Mouse (Mus musculus) cerebellum, adult 2 months (tissue): ENCODE results near the gene Uqcrc1. TPM values are rescaled to one million over a fixed set of nuclear protein-coding genes. Genes with fewer than 3 reads are reported as not detected.

ENCODE experiments used
- DNase-seq, 2 experiments: peaks; one replicate each; pipeline ENCODE4 v3.0.0; 2021
- H3K27ac ChIP-seq: fragments of 200-500 bp; 2 replicates; pipeline ENCODE4 v1.5.1; 2012; ENCODE audit warnings: low read length, control low read depth, inconsistent platforms; ENCODE audit not compliant: insufficient read depth
- H3K27me3 ChIP-seq: fragments of 200-500 bp; 2 replicates; pipeline ENCODE4 v1.6.1; 2012; ENCODE audit warnings: inconsistent platforms, mild to moderate bottlenecking, low read length, moderate library complexity; ENCODE audit not compliant: control insufficient read depth, insufficient read depth
- H3K4me1 ChIP-seq: fragments of 200-500 bp; 2 replicates; pipeline ENCODE4 v1.6.1; 2011; ENCODE audit warnings: low read length; ENCODE audit not compliant: control insufficient read depth, insufficient read depth
- H3K4me3 ChIP-seq: fragments of 200-500 bp; replicated peaks from 2 replicates; pipeline ENCODE3; 2011; ENCODE audit warnings: mild to moderate bottlenecking, low read depth, low read length, control low read depth; ENCODE audit not compliant: insufficient read depth
- CTCF ChIP-seq: fragments of 200-500 bp; IDR thresholded peaks from 2 replicates; pipeline ENCODE4 v1.5.1; 2011; ENCODE audit warnings: low read depth, mild to moderate bottlenecking, control low read depth, low read length, moderate library complexity, borderline replicate concordance; ENCODE audit not compliant: insufficient read depth
- POLR2A ChIP-seq: fragments of 200-500 bp; IDR thresholded peaks from 2 replicates; pipeline ENCODE4 v1.6.1; 2011; ENCODE audit warnings: low read length, control low read depth, borderline replicate concordance; ENCODE audit not compliant: insufficient read depth
- WGBS: fragments of 180-500 bp; shearing (Covaris S2); methylation state at CpG from one replicate; pipeline ENCODE4 v1.1.7; 2018; 5-methylcytosine and 5-hydroxymethylcytosine counted together
- polyA plus RNA-seq: library from polyadenylated mRNA; depleted of rRNA; stranded (reverse); fragments of >200 nt; gene quantifications from 2 replicates; pipeline ENCODE4 v1.2.3, GENCODE M21; 2012

Gene Uqcrc1
- polyA plus RNA-seq, 1 experiment: 672 TPM

DNA sequence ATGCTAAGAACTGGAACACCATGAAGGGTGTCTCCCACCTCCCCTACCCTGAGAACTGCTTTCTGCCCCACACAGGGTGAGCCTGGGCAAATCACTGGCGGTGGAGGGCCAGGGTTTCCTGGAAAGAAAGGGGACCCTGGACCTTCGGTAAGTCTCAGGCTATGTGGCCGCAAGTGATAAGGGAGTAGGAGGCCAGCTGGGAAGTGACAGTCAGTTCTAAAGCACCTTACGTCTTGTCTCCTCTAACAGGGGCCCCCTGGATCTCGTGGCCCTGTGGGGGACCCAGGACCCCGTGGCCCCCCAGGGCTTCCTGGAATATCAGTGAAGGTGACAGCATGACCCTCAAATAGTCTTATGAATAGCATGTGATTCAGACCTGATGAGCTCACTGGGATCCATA lies 27.9 kb downstream of the Uqcrc1 start:
- no peaks in the 10 kb centered on the region for H3K4me1 ChIP-seq
- H3K4me3 ChIP-seq: no peak overlapping the region
- DNase-seq: no peak
- no peak overlapping the region for H3K27ac ChIP-seq
- TF ChIP-seq CTCF (no peak), POLR2A (no peak)
- H3K27me3 ChIP-seq: no peaks in the 10 kb centered on the region
- 83% methylated on average over 6 of the region's 6 CpGs for WGBS

GRCm38 (mm10) chr9:108970623-108971022 lies 34.2 kb downstream of the Uqcrc1 start:
- no peaks in the 10 kb centered on the region for H3K27me3 ChIP-seq
- no peak overlapping the region for H3K4me3 ChIP-seq
- no peaks in the 10 kb centered on the region for H3K4me1 ChIP-seq
- no peak for DNase-seq
- TF ChIP-seq POLR2A: no peak
- no peak for TF ChIP-seq CTCF
- H3K27ac ChIP-seq: no peak overlapping the region
- WGBS: 63% methylated on average over 8 of the region's 8 CpGs

DNA sequence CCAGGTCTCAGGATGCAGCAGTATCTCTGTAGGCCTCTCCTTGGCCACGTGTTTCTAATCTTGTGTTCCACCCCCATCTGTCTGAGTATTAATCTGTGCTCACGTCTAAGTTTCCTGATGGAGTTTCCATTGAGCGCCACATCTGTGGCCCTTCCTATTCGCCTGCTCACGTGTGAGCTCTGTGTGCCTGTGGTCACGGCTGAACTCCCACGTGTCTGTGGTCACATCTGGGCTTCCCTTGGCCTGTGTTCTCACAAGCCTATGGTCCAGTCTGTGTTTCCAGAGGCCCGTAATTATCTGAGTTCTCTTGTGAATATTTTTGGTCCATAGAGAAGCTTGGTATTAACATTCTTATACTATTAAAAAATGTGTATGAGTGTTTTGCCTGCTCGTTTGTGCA lies 40.0 kb downstream of the Uqcrc1 start:
- Histone ChIP-seq H3K27me3 (no peaks in the 10 kb centered on the region), H3K4me3 (no peak overlapping the region), H3K27ac (no peak overlapping the region), H3K4me1 (no peaks in the 10 kb centered on the region)
- TF ChIP-seq POLR2A (no peak), CTCF (no peak)
- DNase-seq: no peak
- 76% methylated on average over 9 of the region's 9 CpGs for WGBS

DNA sequence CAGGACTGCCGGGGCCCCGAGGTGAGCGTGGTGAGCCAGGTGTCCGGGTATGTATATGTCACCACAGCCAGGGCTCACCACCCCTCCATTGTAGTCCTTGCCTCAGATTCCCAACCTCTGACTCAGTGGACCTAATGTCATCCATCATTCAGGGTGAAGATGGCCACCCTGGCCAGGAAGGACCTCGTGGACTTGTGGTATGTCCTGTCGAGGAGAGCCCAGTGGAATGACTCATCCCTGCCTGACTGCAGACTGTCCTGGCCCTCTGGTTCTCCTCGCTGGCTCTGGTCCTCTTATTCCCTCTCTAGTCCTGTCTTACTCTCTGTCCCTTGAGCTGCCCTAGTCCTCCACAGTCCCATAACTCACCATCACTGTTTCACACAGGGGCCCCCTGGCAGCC lies 41.5 kb downstream of the Uqcrc1 start:
- Histone ChIP-seq H3K27ac (no peak overlapping the region), H3K27me3 (no peaks in the 10 kb centered on the region), H3K4me1 (no peaks in the 10 kb centered on the region), H3K4me3 (no peak overlapping the region)
- DNase-seq: no peak
- TF ChIP-seq CTCF: no peak
- no peak for TF ChIP-seq POLR2A
- WGBS: 81% methylated on average over 7 of the region's 7 CpGs

GRCm38 (mm10) chr9:108982498-108982897 lies 46.1 kb downstream of the Uqcrc1 start:
- DNase-seq: no peak
- H3K4me1 ChIP-seq: no peaks in the 10 kb centered on the region
- WGBS: 81% methylated on average over 8 of the region's 8 CpGs
- TF ChIP-seq CTCF: no peak
- TF ChIP-seq POLR2A: no peak
- H3K27ac ChIP-seq: no peak overlapping the region
- no peaks in the 10 kb centered on the region for H3K27me3 ChIP-seq
- no peak overlapping the region for H3K4me3 ChIP-seq

DNA sequence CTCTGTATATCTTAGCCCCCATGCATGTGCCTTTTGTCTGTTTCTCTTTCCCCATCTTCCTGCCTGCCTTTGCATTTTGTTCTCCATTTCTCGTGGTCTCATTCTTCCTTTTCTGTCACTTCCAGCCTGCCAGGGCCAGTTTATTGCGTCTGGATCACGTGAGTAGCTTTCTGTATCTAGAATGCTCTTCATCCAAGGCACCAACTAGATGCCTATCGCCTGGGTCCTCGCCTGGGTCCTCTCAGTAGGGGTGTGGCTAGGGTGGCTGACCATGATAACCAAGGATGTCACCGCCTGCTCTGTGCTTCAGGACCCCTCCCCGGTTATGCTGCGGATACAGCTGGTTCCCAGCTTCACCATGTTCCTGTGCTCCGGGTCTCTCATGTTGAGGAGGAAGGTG lies 46.8 kb downstream of the Uqcrc1 start:
- H3K27ac ChIP-seq: no peak overlapping the region
- no peak for TF ChIP-seq POLR2A
- TF ChIP-seq CTCF: no peak
- H3K27me3 ChIP-seq: no peaks in the 10 kb centered on the region
- no peaks in the 10 kb centered on the region for H3K4me1 ChIP-seq
- 78% methylated on average over 9 of the region's 9 CpGs for WGBS
- no peak overlapping the region for H3K4me3 ChIP-seq
- DNase-seq: no peak

DNA sequence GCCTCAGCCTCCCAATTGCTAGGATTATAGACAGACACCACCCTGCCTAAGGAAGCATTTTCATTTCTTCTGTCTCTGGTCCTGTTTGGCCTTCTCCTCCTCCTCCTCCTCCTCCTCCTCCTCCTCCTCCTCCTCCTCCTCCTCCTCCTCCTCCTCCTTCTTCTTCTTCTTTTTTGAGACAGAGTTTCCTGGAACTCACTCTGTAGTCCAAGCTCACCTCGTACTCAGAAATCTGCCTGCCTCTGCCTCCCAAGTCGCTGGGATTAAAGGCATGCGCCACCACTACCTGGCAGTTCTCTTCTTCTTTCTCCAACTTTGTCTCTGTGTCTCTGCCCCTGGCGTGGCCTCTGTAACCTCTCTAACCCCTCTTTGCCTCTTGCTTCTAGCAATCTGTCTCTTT lies 49.3 kb downstream of the Uqcrc1 start, which contains the start of gene Ucn2:
Gene Ucn2 (plus strand): TSS at position 301 of the 400 bp plus-strand sequence.
- 89% methylated on average over 4 of the region's 4 CpGs for WGBS
- no peak for DNase-seq
- TF ChIP-seq POLR2A (no peak), CTCF (no peak)
- Histone ChIP-seq H3K27me3 (no peaks in the 10 kb centered on the region), H3K4me3 (no peak within 1 kb of the TSS), H3K4me1 (no peaks in the 10 kb centered on the region), H3K27ac (no peak within 1 kb of the TSS)

DNA sequence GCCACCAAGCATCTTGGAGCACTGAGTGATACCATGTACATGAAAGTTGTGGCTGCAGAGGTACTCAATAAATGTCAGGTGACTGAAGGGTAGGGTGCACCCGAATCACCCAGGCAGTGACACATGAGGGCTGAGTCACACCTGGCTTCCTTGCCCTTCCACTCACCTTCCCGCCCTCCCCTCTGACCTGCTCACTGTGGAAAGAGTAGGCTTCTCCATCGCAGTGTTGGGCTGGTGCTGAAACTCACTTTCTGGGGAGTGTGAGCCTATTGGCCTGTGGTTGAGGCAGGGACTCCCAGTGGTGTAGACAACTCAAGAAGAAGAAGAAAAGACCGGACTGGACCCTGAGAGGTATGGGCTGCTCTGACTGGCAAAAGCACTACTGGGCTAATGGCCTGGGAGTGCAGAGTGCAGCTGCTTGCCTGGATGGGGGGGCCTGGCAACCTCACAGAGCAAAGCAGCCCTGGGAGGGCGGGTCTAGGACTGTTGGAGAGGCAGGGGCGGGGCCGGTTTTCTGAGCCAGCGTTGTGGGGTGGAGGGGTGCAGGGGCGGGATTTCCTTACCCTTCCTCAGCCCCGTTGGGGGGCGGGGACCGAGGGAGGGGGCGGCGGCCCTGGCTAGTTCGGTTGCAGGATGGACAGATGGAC lies 51.4 kb downstream of the Uqcrc1 start:
- Histone ChIP-seq H3K4me1 (no peaks in the 10 kb centered on the region), H3K27me3 (no peaks in the 10 kb centered on the region), H3K27ac (no peak overlapping the region), H3K4me3 (no peak overlapping the region)
- no peak for DNase-seq
- TF ChIP-seq POLR2A: no peak
- no peak for TF ChIP-seq CTCF
- WGBS: 17% methylated on average over 15 of the region's 15 CpGs
